Comparison of ENCODE assay signal across 8 mouse cellular contexts in the genomic region with DNA sequence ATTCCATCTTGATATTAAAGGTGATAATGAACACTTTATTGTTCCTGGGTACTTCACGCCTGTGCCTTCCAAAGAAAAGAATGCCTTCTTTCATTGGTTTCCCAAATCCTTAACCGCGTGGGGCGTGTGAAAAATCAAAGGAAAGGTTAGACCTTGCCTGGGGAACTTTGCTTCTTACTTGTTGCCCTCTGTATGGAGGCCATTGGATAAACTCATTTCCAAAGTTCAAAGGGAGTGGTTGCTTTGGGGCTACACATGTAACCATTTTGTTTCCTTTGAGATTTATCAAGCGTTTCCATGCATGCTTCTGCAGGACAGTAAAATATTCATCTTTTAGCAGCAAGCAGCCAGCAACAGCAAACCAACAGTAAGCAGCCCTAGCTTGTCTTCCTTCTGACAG. TPM values are rescaled to one million over a fixed set of nuclear protein-coding genes. Genes with fewer than 3 reads are reported as not detected.
DNase-seq lines count a peak whose midpoint lies in the region; ATAC-seq lines count a peak whose summit lies in the region.

No protein-coding gene starts in this region.

- no peaks in the 10 kb centered on the region; the same call in 1 of the 2 replicates for H3K27me3 ChIP-seq in embryonic facial prominence, embryonic 13.5 days
- H3K27me3 ChIP-seq in intestine, embryonic 16.5 days (replicated peaks; ENCODE audit: control insufficient read depth, insufficient read depth, low read length) = no peaks in the 10 kb centered on the region
- H3K27me3 ChIP-seq in midbrain, embryonic 10.5 days (ENCODE audit: low read depth, poor library complexity, severe bottlenecking) = peaks cover 4% of the 10 kb centered on the region; the same call in 1 of the 2 replicates

- H3K4me1 ChIP-seq in embryonic facial prominence, embryonic 13.5 days = peaks cover 12% of the 10 kb centered on the region
- peaks cover 10% of the 10 kb centered on the region for H3K4me1 ChIP-seq in intestine, embryonic 16.5 days (ENCODE audit: control insufficient read depth, insufficient read depth, low read length)
- peaks cover 17% of the 10 kb centered on the region for H3K4me1 ChIP-seq in midbrain, embryonic 10.5 days

- H3K9me3 ChIP-seq in embryonic facial prominence, embryonic 13.5 days = no peaks in the 10 kb centered on the region
- H3K9me3 ChIP-seq in intestine, embryonic 16.5 days (ENCODE audit: control insufficient read depth, low read length) = no peaks in the 10 kb centered on the region
- no peaks in the 10 kb centered on the region for H3K9me3 ChIP-seq in midbrain, embryonic 10.5 days (replicated peaks)

- intact Hi-C loops in heart, postnatal 10 days (cut with DNase I) = loop anchor here (2.0 to 5.0 kb wide), 3 partner anchors 25 to 114 kb away; no protein-coding TSS in a partner anchor

- peak overlapping the region; percentile 60 for H3K4me3 ChIP-seq in embryonic facial prominence, embryonic 13.5 days
- peak overlapping the region; percentile 63 for H3K4me3 ChIP-seq in intestine, embryonic 16.5 days (ENCODE audit: low read length)
- H3K4me3 ChIP-seq in midbrain, embryonic 10.5 days = peak overlapping the region; percentile 69

- H3K36me3 ChIP-seq in embryonic facial prominence, embryonic 13.5 days = no peaks in the 10 kb centered on the region
- H3K36me3 ChIP-seq in intestine, embryonic 16.5 days (ENCODE audit: control insufficient read depth, insufficient read depth, low read length) = no peaks in the 10 kb centered on the region
- H3K36me3 ChIP-seq in midbrain, embryonic 10.5 days = no peaks in the 10 kb centered on the region

- 25% methylated on average over 5 of the region's 5 CpGs for WGBS in embryonic facial prominence, embryonic 13.5 days
- WGBS in intestine, embryonic 16.5 days = 40% methylated on average over 5 of the region's 5 CpGs
- 44% methylated on average over 5 of the region's 5 CpGs for WGBS in midbrain, embryonic 10.5 days

- peak overlapping the region; percentile 32; the same call in 1 of the 2 replicates for H3K9ac ChIP-seq in embryonic facial prominence, embryonic 13.5 days
- peak overlapping the region; percentile 70 for H3K9ac ChIP-seq in intestine, embryonic 16.5 days (ENCODE audit: low read depth, low read length)

- H3K4me2 ChIP-seq in embryonic facial prominence, embryonic 13.5 days = peak overlapping the region; percentile 92
- peak overlapping the region; percentile 71 for H3K4me2 ChIP-seq in intestine, embryonic 16.5 days (ENCODE audit: low read depth, low read length)

- DNase-seq in heart, adult 11 months = peak; percentile 57
- DNase-seq in heart, postnatal 10 days = no peak
- no peak for DNase-seq in midbrain, embryonic 10.5 days (ENCODE audit: low spot score)
- DNase-seq in cerebellum, adult 8-10 months = no peak
- no peak for DNase-seq in urinary bladder, adult 18-20 months (ENCODE audit: low spot score in 2 of 2)
- DNase-seq in layer of hippocampus, adult 8-10 months (ENCODE audit: low spot score in 2 of 2) = no peak

- ATAC-seq in embryonic facial prominence, embryonic 13.5 days (ENCODE audit: insufficient number of reproducible peaks, insufficient read depth, low FRiP score, low TSS enrichment, low read depth) = no peak
- peak; percentile 27 for ATAC-seq in intestine, embryonic 16.5 days

- H3K27ac ChIP-seq in embryonic facial prominence, embryonic 13.5 days = 0 out of 2 replicates have a peak overlapping the region, but pooled peaks have one; percentile 80
- H3K27ac ChIP-seq in intestine, embryonic 16.5 days (ENCODE audit: low read length) = peak overlapping the region; percentile 95
- H3K27ac ChIP-seq in midbrain, embryonic 10.5 days (replicated peaks) = no peak overlapping the region; the same call in 1 of the 2 replicates

RNA-seq across cellular contexts. Expression of gene Arhgap18, which starts 20.3 kb away (rescaled TPM):
- total RNA-seq in heart, postnatal 10 days (2021) = 10 to 100 TPM; 36.3 to 64.0 TPM
- polyA plus RNA-seq in embryonic facial prominence, embryonic 13.5 days (2015; fragmentation: Nextera tagmentation; extraction: Ambion mirVana) = 22.8 and 23.3 TPM in 2 replicates
- 48.8 and 48.9 TPM in 2 replicates for polyA plus RNA-seq in intestine, embryonic 16.5 days (2015; fragmentation: Nextera tagmentation; extraction: Ambion mirVana)
- 8.7 and 9.7 TPM in 2 replicates for polyA plus RNA-seq in midbrain, embryonic 10.5 days (2016; fragmentation: Nextera tagmentation; extraction: Ambion mirVana)
- total RNA-seq in layer of hippocampus, adult 8-10 months (2022) = 1 to 10 TPM; 5.4 to 9.6 (median 7.7) TPM
